Mouse (Mus musculus) liver, embryonic 13.5 days (tissue): Measurements from ENCODE around the gene Cfap44. TPM values are rescaled to one million over a fixed set of nuclear protein-coding genes. Genes with fewer than 3 reads are reported as not detected.

Experiments
- ATAC-seq: fragments of 200-750 bp; cut with Nextera tagmentation; 2 replicates; pipeline ENCODE4 v1.8.0; 2017; ENCODE audit warnings: low read depth, mild to moderate bottlenecking, moderate number of reproducible peaks, moderate library complexity
- DNase-seq: peaks from one replicate; pipeline ENCODE4 v3.0.0; 2022
- H3K27ac ChIP-seq: fragments of 300-500 bp; sonication (generic); 2 replicates; pipeline ENCODE4 v1.5.1; 2015; ENCODE audit warnings: moderate library complexity, mild to moderate bottlenecking, inconsistent platforms
- H3K27me3 ChIP-seq: fragments of 300-500 bp; sonication (generic); 2 replicates; pipeline ENCODE4 v1.6.1; 2015; ENCODE audit warnings: mild to moderate bottlenecking, inconsistent platforms
- H3K36me3 ChIP-seq: fragments of 300-500 bp; sonication (generic); 2 replicates; pipeline ENCODE4 v1.6.1; 2015; ENCODE audit warnings: mild to moderate bottlenecking, inconsistent platforms
- H3K4me1 ChIP-seq: fragments of 300-500 bp; sonication (generic); replicated peaks from 2 replicates; pipeline ENCODE4 v1.6.1; 2015; ENCODE audit warnings: inconsistent platforms
- H3K4me2 ChIP-seq: fragments of 300-500 bp; sonication (generic); 2 replicates; pipeline ENCODE4 v1.6.1; 2015; ENCODE audit warnings: inconsistent platforms, mild to moderate bottlenecking, moderate library complexity
- H3K4me3 ChIP-seq: fragments of 300-500 bp; sonication (generic); replicated peaks from 2 replicates; pipeline ENCODE4 v1.5.1; 2015; ENCODE audit warnings: mild to moderate bottlenecking, inconsistent platforms
- H3K9ac ChIP-seq: fragments of 300-500 bp; sonication (generic); 2 replicates; pipeline ENCODE4 v1.6.1; 2015; ENCODE audit warnings: mild to moderate bottlenecking, inconsistent platforms
- H3K9me3 ChIP-seq: fragments of 300-500 bp; sonication (generic); replicated peaks from 2 replicates; pipeline ENCODE4 v1.6.1; 2016; ENCODE audit warnings: inconsistent platforms
- whole genome bisulfite sequencing: fragments of 180-500 bp; shearing (Covaris S2); methylation state at CpG from one replicate; pipeline ENCODE4 v1.1.7; 2015; ENCODE audit not compliant: insufficient replicate concordance; 5-methylcytosine and 5-hydroxymethylcytosine counted together
- polyA plus RNA-seq: library from polyadenylated mRNA; unstranded; fragments of >200 nt; fragmentation: Nextera tagmentation; extraction: Ambion mirVana; gene quantifications from 2 replicates; pipeline ENCODE4 v1.2.1, GENCODE M21; 2015

The Cfap44 gene
- polyA plus RNA-seq, 1 experiment from 2014 or later: 0.29 TPM

DNA sequence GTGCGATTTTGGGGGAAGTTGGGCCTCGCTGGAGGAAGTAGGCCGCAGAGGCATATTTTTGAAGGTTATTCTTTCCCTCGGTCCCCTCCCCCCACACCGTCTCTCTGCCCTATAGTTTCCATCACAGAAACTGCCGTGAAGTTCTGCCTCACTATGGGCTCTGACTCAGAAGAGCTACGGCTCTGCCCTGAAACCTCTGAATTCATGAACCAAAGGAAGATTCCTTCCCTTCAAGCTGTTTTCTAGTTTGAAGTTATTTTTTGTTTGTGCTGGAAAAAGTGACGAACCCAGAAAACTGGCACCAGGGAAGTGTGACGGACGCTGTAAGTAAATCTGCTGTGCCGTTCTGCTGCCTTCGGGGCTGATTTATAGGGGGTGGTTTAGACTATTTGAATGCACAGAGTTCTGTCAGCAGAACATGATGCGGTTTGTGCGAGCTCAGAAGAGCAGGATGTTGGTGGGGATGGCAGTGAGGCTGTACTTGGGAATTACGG, 102.4 kb downstream of the Cfap44 start:
- no peak for DNase-seq
- WGBS: 45% methylated on average over 15 of the region's 15 CpGs
- no peak overlapping the region for H3K4me2 ChIP-seq
- no peak overlapping the region for H3K9ac ChIP-seq
- no peak overlapping the region for H3K27ac ChIP-seq
- H3K27me3 ChIP-seq: no peaks in the 10 kb centered on the region
- H3K4me1 ChIP-seq: no peaks in the 10 kb centered on the region
- no peak for ATAC-seq
- no peak overlapping the region for H3K4me3 ChIP-seq
- no peaks in the 10 kb centered on the region for H3K9me3 ChIP-seq
- H3K36me3 ChIP-seq: no peaks in the 10 kb centered on the region

DNA sequence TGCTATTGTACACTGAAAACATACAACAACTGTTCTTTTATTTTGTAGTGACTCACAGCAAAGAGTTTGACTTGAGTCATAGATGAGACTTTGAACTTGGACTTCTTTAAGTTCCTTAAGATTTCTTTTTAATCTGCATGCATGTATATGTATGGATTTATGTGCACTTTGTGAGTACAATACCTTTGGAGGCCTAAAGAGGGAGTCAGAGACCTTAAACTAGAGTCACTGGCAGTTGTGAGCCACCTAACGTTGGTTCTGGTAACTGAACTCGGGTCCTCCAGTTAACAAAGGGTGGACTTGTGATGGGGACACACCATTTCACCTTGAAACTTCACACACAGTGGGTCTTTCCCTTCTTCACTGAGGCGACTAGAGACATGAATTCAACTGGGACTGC, 103.9 kb downstream of the Cfap44 start:
- no peaks in the 10 kb centered on the region for H3K4me1 ChIP-seq
- H3K4me3 ChIP-seq: no peak overlapping the region
- no peaks in the 10 kb centered on the region for H3K36me3 ChIP-seq
- H3K27me3 ChIP-seq: no peaks in the 10 kb centered on the region
- no peak overlapping the region for H3K9ac ChIP-seq
- no peak for DNase-seq
- WGBS: 57% methylated on average over 3 of the region's 3 CpGs
- no peak overlapping the region for H3K4me2 ChIP-seq
- H3K27ac ChIP-seq: no peak overlapping the region
- H3K9me3 ChIP-seq: no peaks in the 10 kb centered on the region
- no peak for ATAC-seq

DNA sequence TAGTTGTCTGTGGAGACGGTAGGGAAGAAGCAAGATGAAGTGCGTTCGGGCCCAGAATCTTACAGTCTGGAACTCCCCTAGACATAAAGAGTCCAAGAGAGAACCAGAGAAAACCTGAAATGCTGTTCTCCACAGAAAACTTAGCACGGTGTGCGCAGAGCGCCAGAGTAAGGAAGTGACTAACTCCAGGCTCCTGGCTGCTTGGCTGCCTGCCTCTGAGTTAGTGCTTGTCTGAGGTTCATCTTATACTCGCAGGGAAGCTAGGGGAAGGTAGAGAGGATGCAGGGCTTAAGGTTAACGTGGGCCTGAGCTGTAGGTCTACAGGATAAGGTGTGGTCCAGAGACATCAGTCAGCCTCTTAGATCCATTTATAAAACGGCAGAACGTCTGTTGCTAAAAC, 107.2 kb downstream of the Cfap44 start:
- Histone ChIP-seq H3K27me3 (no peaks in the 10 kb centered on the region), H3K4me1 (no peaks in the 10 kb centered on the region), H3K36me3 (no peaks in the 10 kb centered on the region)

GRCm38 (mm10) chr16:44502325-44502724, 107.7 kb downstream of the Cfap44 start:
- H3K9me3 ChIP-seq: no peaks in the 10 kb centered on the region
- no peak overlapping the region for H3K27ac ChIP-seq
- H3K27me3 ChIP-seq: no peaks in the 10 kb centered on the region
- no peak overlapping the region for H3K9ac ChIP-seq
- DNase-seq: no peak
- no peaks in the 10 kb centered on the region for H3K36me3 ChIP-seq
- ATAC-seq: no peak
- no peaks in the 10 kb centered on the region for H3K4me1 ChIP-seq
- H3K4me2 ChIP-seq: no peak overlapping the region
- WGBS: 49% methylated on average over 7 of the region's 7 CpGs
- H3K4me3 ChIP-seq: no peak overlapping the region

More for the DNA sequence above, 107.2 kb downstream of the Cfap44 start:
- Histone ChIP-seq H3K4me3 (no peak overlapping the region), H3K27ac (no peak overlapping the region), H3K4me2 (no peak overlapping the region), H3K9me3 (no peaks in the 10 kb centered on the region), H3K9ac (no peak overlapping the region)
- no peak for DNase-seq
- 72% methylated on average over 10 of the region's 10 CpGs for WGBS
- ATAC-seq: no peak

- Histone ChIP-seq H3K9me3 (no peaks in the 10 kb centered on the region), H3K27ac (no peak overlapping the region), H3K4me2 (no peak overlapping the region), H3K4me1 (no peaks in the 10 kb centered on the region), H3K27me3 (no peaks in the 10 kb centered on the region), H3K9ac (no peak overlapping the region), H3K36me3 (no peaks in the 10 kb centered on the region), H3K4me3 (no peak overlapping the region)
- WGBS: 19% methylated on average over 8 of the region's 8 CpGs
- DNase-seq (no peak), ATAC-seq (no peak)
Measured at GRCm38 (mm10) chr16:44502895-44503575, 108.4 kb downstream of the Cfap44 start.

GRCm38 (mm10) chr16:44505243-44505642, 110.6 kb downstream of the Cfap44 start:
- H3K27me3 ChIP-seq: no peaks in the 10 kb centered on the region
- no peaks in the 10 kb centered on the region for H3K9me3 ChIP-seq
- H3K9ac ChIP-seq: no peak overlapping the region
- 69% methylated on average over 1 of the region's 1 CpGs for WGBS
- H3K4me3 ChIP-seq: no peak overlapping the region
- ATAC-seq: no peak
- no peak overlapping the region for H3K27ac ChIP-seq
- no peak for DNase-seq
- no peaks in the 10 kb centered on the region for H3K36me3 ChIP-seq
- H3K4me1 ChIP-seq: no peaks in the 10 kb centered on the region
- no peak overlapping the region for H3K4me2 ChIP-seq

- DNase-seq: no peak
Measured at GRCm38 (mm10) chr16:44507027-44507929, 112.7 kb downstream of the Cfap44 start.

DNA sequence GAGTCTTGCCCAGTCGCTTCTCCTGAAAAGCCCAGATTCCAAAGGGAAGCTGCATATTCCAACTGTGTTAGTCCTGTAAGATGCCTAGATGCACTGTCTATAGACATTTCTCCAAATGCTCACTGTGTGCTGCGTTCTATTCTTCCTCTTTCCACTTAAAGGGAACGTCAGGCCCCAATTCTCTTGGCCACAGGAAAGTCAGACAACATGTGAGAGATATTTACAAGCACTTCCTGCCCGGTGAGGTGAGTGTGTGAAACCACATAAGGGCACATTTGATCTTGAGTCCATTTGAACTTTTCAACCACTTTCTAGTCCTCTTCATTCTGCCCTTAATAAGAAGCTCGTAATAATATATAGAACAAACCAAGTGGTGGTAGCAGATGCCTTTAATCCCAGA, 113.4 kb downstream of the Cfap44 start:
- Histone ChIP-seq H3K36me3 (no peaks in the 10 kb centered on the region), H3K4me3 (no peak overlapping the region), H3K4me2 (no peak overlapping the region), H3K9ac (no peak overlapping the region), H3K4me1 (no peaks in the 10 kb centered on the region), H3K27me3 (no peaks in the 10 kb centered on the region), H3K9me3 (no peaks in the 10 kb centered on the region), H3K27ac (no peak overlapping the region)
- 27% methylated on average over 5 of the region's 5 CpGs for WGBS
- DNase-seq (no peak), ATAC-seq (no peak)

More at GRCm38 (mm10) chr16:44507027-44507929, 112.7 kb downstream of the Cfap44 start:
- Histone ChIP-seq H3K4me3 (no peak overlapping the region), H3K9ac (no peak overlapping the region), H3K4me2 (no peak overlapping the region), H3K9me3 (no peaks in the 10 kb centered on the region), H3K27ac (no peak overlapping the region), H3K4me1 (no peaks in the 10 kb centered on the region), H3K27me3 (no peaks in the 10 kb centered on the region), H3K36me3 (no peaks in the 10 kb centered on the region)
- WGBS: 63% methylated on average over 10 of the region's 10 CpGs
- ATAC-seq: no peak

GRCm38 (mm10) chr16:44508772-44509171, 114.2 kb downstream of the Cfap44 start:
- Histone ChIP-seq H3K4me1 (no peaks in the 10 kb centered on the region), H3K27ac (no peak overlapping the region), H3K36me3 (no peaks in the 10 kb centered on the region), H3K4me2 (no peak overlapping the region), H3K9me3 (no peaks in the 10 kb centered on the region), H3K9ac (no peak overlapping the region), H3K4me3 (no peak overlapping the region), H3K27me3 (no peaks in the 10 kb centered on the region)
- no peak for ATAC-seq
- 69% methylated on average over 13 of the region's 13 CpGs for WGBS
- no peak for DNase-seq

GRCm38 (mm10) chr16:44509458-44510344, 115.1 kb downstream of the Cfap44 start:
- 58% methylated on average over 7 of the region's 7 CpGs for WGBS
- H3K4me1 ChIP-seq: no peaks in the 10 kb centered on the region
- H3K9me3 ChIP-seq: no peaks in the 10 kb centered on the region
- no peaks in the 10 kb centered on the region for H3K27me3 ChIP-seq
- no peak overlapping the region for H3K27ac ChIP-seq
- no peak overlapping the region for H3K4me2 ChIP-seq
- no peak overlapping the region for H3K9ac ChIP-seq
- no peaks in the 10 kb centered on the region for H3K36me3 ChIP-seq
- ATAC-seq: no peak
- H3K4me3 ChIP-seq: no peak overlapping the region
- no peak for DNase-seq
